Mouse (Mus musculus) spleen, adult 2 months (tissue): ENCODE data around the gene Cxadr. TPM values are rescaled to one million over a fixed set of nuclear protein-coding genes. Genes with fewer than 3 reads are reported as not detected.
"Not testable (repeated sequence)": the region's sequence is repeated elsewhere in the genome, so short reads cannot be mapped to it uniquely, and the experiment has no call there.

Experiments
- DNase-seq, 2 experiments: peaks; one replicate each; pipeline versions ENCODE4 v3.0.0 to v3.0.0-alpha.2; 2012 to 2021; ENCODE audit warnings: low spot score in 2 of 2, low read depth in 1 of 2
- H3K27ac ChIP-seq: fragments of 200-500 bp; 2 replicates; pipeline ENCODE4 v1.5.1; 2012; ENCODE audit warnings: low read length, inconsistent platforms; ENCODE audit not compliant: insufficient read depth
- H3K27me3 ChIP-seq: fragments of 200-500 bp; 2 replicates; pipeline ENCODE4 v1.6.1; 2012; ENCODE audit warnings: mild to moderate bottlenecking, moderate library complexity, low read length, inconsistent platforms; ENCODE audit not compliant: control insufficient read depth, insufficient read depth
- H3K36me3 ChIP-seq: fragments of 200-500 bp; 2 replicates; pipeline ENCODE4 v1.6.1; 2012; ENCODE audit warnings: mild to moderate bottlenecking, low read length, inconsistent platforms; ENCODE audit not compliant: control insufficient read depth, insufficient read depth
- H3K4me1 ChIP-seq: fragments of 200-500 bp; 2 replicates; pipeline ENCODE4 v1.6.1; 2011; ENCODE audit warnings: inconsistent platforms; ENCODE audit not compliant: control insufficient read depth, insufficient read depth, insufficient read length
- H3K4me3 ChIP-seq: fragments of 200-500 bp; 2 replicates; pipeline ENCODE4 v1.5.1; 2011; ENCODE audit warnings: mild to moderate bottlenecking, inconsistent platforms; ENCODE audit not compliant: insufficient read depth, insufficient read length; ENCODE audit errors: extremely low read depth
- CTCF ChIP-seq: fragments of 200-500 bp; IDR thresholded peaks from 2 replicates; pipeline ENCODE4 v1.5.1; 2011; ENCODE audit warnings: mild to moderate bottlenecking, inconsistent platforms; ENCODE audit not compliant: insufficient read depth, insufficient read length, insufficient replicate concordance; ENCODE audit errors: extremely low read depth
- POLR2A ChIP-seq: fragments of 200-500 bp; IDR thresholded peaks from 2 replicates; pipeline ENCODE4 v1.6.1; 2011; ENCODE audit warnings: low read depth, low read length, inconsistent platforms
- WGBS: fragments of 180-500 bp; shearing (Covaris S2); methylation state at CpG from one replicate; pipeline ENCODE4 v1.1.7; 2018; 5-methylcytosine and 5-hydroxymethylcytosine counted together
- polyA plus RNA-seq: library from polyadenylated mRNA; depleted of rRNA; stranded (reverse); fragments of >200 nt; gene quantifications from 2 replicates; pipeline ENCODE4 v1.2.3, GENCODE M21; 2012

The Cxadr gene
- polyA plus RNA-seq, 1 experiment, result 1.5 TPM

- Histone ChIP-seq H3K27me3 (no peaks in the 10 kb centered on the region), H3K27ac (no peak overlapping the region), H3K4me1 (no peaks in the 10 kb centered on the region), H3K36me3 (peaks cover 7% of the 10 kb centered on the region), H3K4me3 (no peak overlapping the region)
- 94% methylated on average over 3 of the region's 3 CpGs for WGBS
- no peak for DNase-seq
- no peak for TF ChIP-seq CTCF
- no peak for TF ChIP-seq POLR2A
Measured at GRCm38 (mm10) chr16:78357757-78358156, 56.5 kb downstream of the Cxadr start.

- Histone ChIP-seq H3K4me3 (no peak overlapping the region), H3K27ac (no peak overlapping the region), H3K4me1 (no peaks in the 10 kb centered on the region), H3K36me3 (peaks cover 13% of the 10 kb centered on the region), H3K27me3 (no peaks in the 10 kb centered on the region)
- TF ChIP-seq POLR2A (no peak), CTCF (no peak)
- WGBS, result 94% methylated on average over 4 of the region's 4 CpGs
- DNase-seq, result no peak
Measured at GRCm38 (mm10) chr16:78361466-78361865, 60.2 kb downstream of the Cxadr start.

- H3K27me3 ChIP-seq, H3K27ac ChIP-seq, H3K4me1 ChIP-seq, H3K4me3 ChIP-seq, DNase-seq: not testable (repeated sequence)
- H3K36me3 ChIP-seq, result peaks cover 16% of the 10 kb centered on the region
- 87% methylated on average over 9 of the region's 9 CpGs for WGBS
Measured at GRCm38 (mm10) chr16:78364554-78364953, 63.3 kb downstream of the Cxadr start.

- no peaks in the 10 kb centered on the region; the same call in none of the 2 replicates for H3K4me1 ChIP-seq
- H3K4me3 ChIP-seq, result no peak overlapping the region
- DNase-seq, result no peak
- WGBS, result 71% methylated on average over 7 of the region's 7 CpGs
- no peak overlapping the region for H3K27ac ChIP-seq
- H3K27me3 ChIP-seq, result no peaks in the 10 kb centered on the region
- TF ChIP-seq CTCF (no peak), POLR2A (no peak)
- peaks cover 9% of the 10 kb centered on the region for H3K36me3 ChIP-seq
Measured at GRCm38 (mm10) chr16:78371491-78372046, 70.3 kb downstream of the Cxadr start.

- 78% methylated on average over 5 of the region's 5 CpGs for WGBS
- H3K4me1 ChIP-seq, result peaks cover 6% of the 10 kb centered on the region
Measured at GRCm38 (mm10) chr16:78372786-78373185, 71.5 kb downstream of the Cxadr start.

GRCm38 (mm10) chr16:78373743-78374142 lies 72.5 kb downstream of the Cxadr start:
- Histone ChIP-seq H3K4me1 (peaks cover 6% of the 10 kb centered on the region), H3K27me3 (no peaks in the 10 kb centered on the region), H3K36me3 (peaks cover 4% of the 10 kb centered on the region), H3K27ac (no peak overlapping the region), H3K4me3 (no peak overlapping the region)
- DNase-seq, result no peak
- TF ChIP-seq POLR2A (no peak), CTCF (no peak)
- WGBS, result 26% methylated on average over 8 of the region's 8 CpGs

More at GRCm38 (mm10) chr16:78372786-78373185, 71.5 kb downstream of the Cxadr start:
- Histone ChIP-seq H3K4me3 (no peak overlapping the region), H3K36me3 (peaks cover 8% of the 10 kb centered on the region), H3K27me3 (no peaks in the 10 kb centered on the region), H3K27ac (no peak overlapping the region)
- no peak for DNase-seq
- no peak for TF ChIP-seq POLR2A
- no peak for TF ChIP-seq CTCF

- no peaks in the 10 kb centered on the region for H3K27me3 ChIP-seq
- DNase-seq, result no peak
- peak overlapping the region; percentile 23; the same call in 1 of the 2 replicates for H3K4me3 ChIP-seq
- peaks cover 6% of the 10 kb centered on the region for H3K4me1 ChIP-seq
- 27% methylated on average over 10 of the region's 10 CpGs for WGBS
- TF ChIP-seq CTCF (no peak), POLR2A (no peak)
- peaks cover 3% of the 10 kb centered on the region; the same call in 1 of the 2 replicates for H3K36me3 ChIP-seq
- H3K27ac ChIP-seq, result no peak overlapping the region
Measured at GRCm38 (mm10) chr16:78375222-78375621, 73.9 kb downstream of the Cxadr start.
